Mouse (Mus musculus): ENCODE results near the gene Slc6a8. TPM values are rescaled to one million over a fixed set of nuclear protein-coding genes. Genes with fewer than 3 reads are reported as not detected.

Gene Slc6a8
- 0.11 TPM for polyA plus RNA-seq (2017; shearing (Covaris generic))

DNA sequence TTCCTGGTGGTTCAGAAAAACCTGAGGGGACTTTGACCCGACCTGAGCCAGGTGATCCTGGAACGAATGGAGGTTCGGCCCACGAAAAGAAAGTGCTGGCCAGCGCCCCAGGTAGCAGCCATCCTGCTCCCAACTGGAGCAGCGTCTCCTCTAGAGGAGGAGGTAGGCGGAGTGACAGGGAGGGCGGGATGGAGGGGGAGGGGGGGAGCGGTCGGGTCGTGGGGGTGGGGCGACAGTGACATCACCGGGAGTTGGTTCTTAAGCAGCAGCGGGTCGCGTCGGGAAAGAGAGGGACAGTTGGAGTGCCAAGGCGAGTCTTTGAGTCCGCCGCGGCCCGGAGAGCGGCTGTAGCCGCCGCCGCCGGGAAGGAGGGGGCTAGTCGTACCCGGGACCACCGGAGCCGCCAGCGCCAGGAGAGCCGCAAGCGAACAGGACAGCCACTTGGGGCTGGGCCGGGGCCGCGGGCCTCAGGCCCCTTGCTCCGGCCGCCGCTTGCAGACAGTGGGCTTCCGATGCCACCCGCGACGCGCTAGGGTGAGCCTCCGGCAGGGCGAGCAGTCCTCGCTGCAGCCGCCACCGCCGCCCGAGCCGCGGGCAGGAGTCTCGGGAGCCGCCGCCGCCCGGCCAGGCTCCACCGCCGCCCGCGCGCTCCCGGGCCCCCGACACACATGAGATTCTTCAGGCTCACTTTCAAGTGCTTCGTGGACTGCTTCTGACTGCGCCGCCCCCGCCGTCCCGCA lies at the start of gene Slc6a8:
Slc6a8 (plus strand) TSS at position 272 of the 740 bp plus-strand sequence.

DNA sequence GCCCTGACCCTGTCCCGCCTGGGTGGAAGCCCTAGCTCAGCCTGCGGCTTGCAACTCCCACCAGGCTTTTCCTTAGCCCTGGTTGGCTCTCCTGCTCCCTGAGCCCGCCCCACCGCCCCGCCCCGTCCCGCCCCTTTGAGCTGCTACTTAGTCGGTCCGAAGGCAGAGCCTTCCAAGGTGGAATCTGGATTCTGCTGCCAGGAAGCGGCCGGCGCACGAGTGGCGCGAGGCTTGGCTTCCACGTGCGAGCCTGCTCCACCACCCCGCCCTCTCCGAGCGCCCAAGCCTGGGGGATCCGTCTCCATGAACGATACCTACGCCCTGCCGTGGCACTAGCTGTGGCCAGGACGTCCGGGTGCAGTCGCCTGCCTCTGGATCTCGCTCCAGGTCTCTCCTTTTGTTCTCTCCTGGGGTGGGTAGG lies 33.7 kb upstream of the Slc6a8 start, which contains the start of gene Dusp9:
Dusp9 (plus strand) TSS at position 165 of the 421 bp plus-strand sequence.

DNA sequence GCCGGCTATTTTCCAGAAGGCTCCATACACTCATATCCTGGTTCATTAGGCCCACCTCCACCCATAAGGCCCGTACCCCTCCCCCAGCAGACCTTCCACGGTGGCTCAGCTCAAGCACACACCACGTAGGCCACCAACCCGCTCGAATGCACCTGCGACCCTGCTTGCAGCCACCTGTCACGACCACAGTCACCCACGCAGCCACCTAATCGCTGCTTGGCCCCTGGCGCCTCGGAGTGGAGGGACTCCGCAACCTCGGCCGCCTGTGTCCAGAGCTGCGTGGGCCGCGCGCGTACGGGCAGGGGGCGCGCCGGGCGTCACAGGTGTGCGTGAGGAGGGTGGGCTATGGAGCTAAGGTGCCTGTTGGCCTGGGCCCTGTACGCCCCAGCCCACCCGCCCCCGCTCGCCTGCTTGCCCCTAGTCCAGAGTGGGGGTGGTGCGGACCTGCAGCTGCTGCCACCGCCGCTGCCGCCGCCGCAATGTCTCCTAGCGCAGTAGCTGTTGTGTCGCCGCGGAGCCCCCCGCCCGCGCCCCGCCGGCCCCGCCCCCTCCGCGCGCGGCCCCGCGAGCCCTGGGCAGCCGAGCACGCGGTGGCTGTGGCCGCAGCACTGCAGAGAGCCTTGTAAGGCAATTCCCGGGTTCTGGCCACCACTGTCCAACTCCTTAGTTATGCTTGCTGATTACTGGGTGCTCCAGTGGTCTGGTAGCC lies 13.2 kb upstream of the Slc6a8 start, which contains the start of gene Pnck:
Pnck (minus strand) TSS at position 543 of the 709 bp plus-strand sequence.

DNA sequence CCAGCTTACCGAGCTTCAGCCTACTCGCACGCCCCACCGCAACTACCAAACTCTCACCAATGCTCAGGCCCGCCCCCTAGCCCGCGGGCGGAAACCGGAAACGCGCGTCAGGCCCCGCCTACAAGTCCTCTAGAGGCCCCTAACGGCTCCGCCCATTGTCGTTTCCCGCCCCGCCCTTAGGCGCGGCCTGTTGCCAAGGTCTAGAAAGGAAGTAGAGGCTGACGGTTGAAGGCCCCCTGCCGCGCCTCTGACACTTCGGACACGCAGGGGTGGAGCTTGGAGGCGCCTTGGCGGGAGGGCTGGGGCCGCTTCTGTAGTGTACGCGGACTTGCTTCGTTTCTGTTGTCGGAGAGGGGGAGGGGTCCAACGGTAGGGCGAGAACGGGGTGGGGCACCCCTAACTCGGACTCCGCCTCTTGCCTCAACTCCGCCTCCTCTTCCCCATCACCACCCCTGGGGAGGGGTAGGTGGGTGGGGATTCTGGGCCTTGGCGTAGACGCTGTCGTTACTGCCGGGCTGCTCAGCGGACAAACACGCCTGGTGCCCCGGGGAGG lies 43.2 kb downstream of the Slc6a8 start, which contains the start of the genes Bcap31 and Abcd1:
Bcap31 (minus strand) TSS at position 67 of the 553 bp plus-strand sequence.
Abcd1 (plus strand) TSS at position 489 of the 553 bp plus-strand sequence.

Other genes starting within 250 kb of the Slc6a8 start
- not detected for gene Trex2, start 237.8 kb upstream of the Slc6a8 start, polyA plus RNA-seq (2017; shearing (Covaris generic))
- 32.3 TPM for gene Haus7, start 214.1 kb upstream of the Slc6a8 start, polyA plus RNA-seq (2017; shearing (Covaris generic))
- gene Bgn, start 189.5 kb upstream of the Slc6a8 start, polyA plus RNA-seq (2017; shearing (Covaris generic)), result not detected
- gene Atp2b3, start 170.1 kb upstream of the Slc6a8 start, polyA plus RNA-seq (2017; shearing (Covaris generic)), result not detected
- gene Dusp9, start 33.7 kb upstream of the Slc6a8 start, polyA plus RNA-seq (2017; shearing (Covaris generic)), result 0.74 TPM
- 1.5 TPM for gene Pnck, start 13.0 kb upstream of the Slc6a8 start, polyA plus RNA-seq (2017; shearing (Covaris generic))
- gene Bcap31, start 43.0 kb downstream of the Slc6a8 start, polyA plus RNA-seq (2017; shearing (Covaris generic)), result 275 TPM
- 36.9 TPM for gene Abcd1, start 43.4 kb downstream of the Slc6a8 start, polyA plus RNA-seq (2017; shearing (Covaris generic))
- not detected for gene Plxnb3, start 83.9 kb downstream of the Slc6a8 start, polyA plus RNA-seq (2017; shearing (Covaris generic))
- 1.3 TPM for gene Srpk3, start 101.3 kb downstream of the Slc6a8 start, polyA plus RNA-seq (2017; shearing (Covaris generic))
- gene Idh3g, start 113.7 kb downstream of the Slc6a8 start, polyA plus RNA-seq (2017; shearing (Covaris generic)), result 218 TPM
- 227 TPM for gene Ssr4, start 113.9 kb downstream of the Slc6a8 start, polyA plus RNA-seq (2017; shearing (Covaris generic))
- 0.44 TPM for gene Pdzd4, start 151.8 kb downstream of the Slc6a8 start, polyA plus RNA-seq (2017; shearing (Covaris generic))
- gene Avpr2, start 219.0 kb downstream of the Slc6a8 start, polyA plus RNA-seq (2017; shearing (Covaris generic)), result 3.4 TPM
- 9.5 TPM for gene L1cam, start 223.0 kb downstream of the Slc6a8 start, polyA plus RNA-seq (2017; shearing (Covaris generic))
- 302 TPM for gene Arhgap4, start 248.7 kb downstream of the Slc6a8 start, polyA plus RNA-seq (2017; shearing (Covaris generic))
- 208 TPM for gene Naa10, start 248.8 kb downstream of the Slc6a8 start, polyA plus RNA-seq (2017; shearing (Covaris generic))

Measured in CD4-positive, CD25-positive, alpha-beta regulatory T cell (primary cell).